Mouse (Mus musculus): ENCODE data around the gene Atpaf2. TPM values are rescaled to one million over a fixed set of nuclear protein-coding genes. Genes with fewer than 3 reads are reported as not detected.

Gene Atpaf2
- total and polyA plus RNA-seq, 3 experiments: 48.0 to 71.2 (median 56.4) TPM

DNA sequence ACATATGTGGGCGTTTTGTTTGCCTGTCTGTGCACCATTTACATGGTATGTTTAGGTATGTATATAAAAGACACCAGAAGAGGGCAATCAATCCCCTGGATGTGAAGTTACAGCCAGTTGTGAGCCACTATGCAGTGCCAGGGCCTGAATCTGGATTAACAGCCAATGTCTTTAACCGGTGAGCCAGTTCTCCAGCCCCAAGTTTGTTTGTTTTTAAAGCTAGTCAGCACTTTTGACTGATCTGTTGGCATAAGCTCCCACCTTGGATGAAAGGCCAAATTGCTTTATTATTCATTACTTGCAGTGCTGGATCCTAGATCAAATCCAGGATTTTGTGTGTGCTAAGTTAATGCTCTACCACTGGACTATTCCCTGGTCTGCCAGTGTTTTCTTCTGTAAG, 66.9 kb downstream of the Atpaf2 start:
- DNase-seq (ENCODE audit: low spot score) (no peak), ATAC-seq (ENCODE audit: extremely low read depth, insufficient number of reproducible peaks, low FRiP score, poor library complexity, severe bottlenecking) (no peak)
- Histone ChIP-seq H3K4me1 (ENCODE audit: insufficient read depth, low read depth, low read length) (peaks cover 44% of the 10 kb centered on the region), H3K4me3 (ENCODE audit: low read depth, low read length) (peak overlapping the region; percentile 91; the same call in 1 of the 2 replicates), H3K9me3 (replicated peaks) (no peaks in the 10 kb centered on the region), H3K36me3 (replicated peaks) (peaks cover 4% of the 10 kb centered on the region), H3K27me3 (ENCODE audit: insufficient read depth, low read length) (no peaks in the 10 kb centered on the region)
- TF ChIP-seq TAL1 (conservative IDR thresholded peaks at IDR 0.05; ENCODE audit: low read depth, low read length): no peak
- no peak for TF ChIP-seq GATA1 (IDR thresholded peaks at IDR 0.05; ENCODE audit: borderline replicate concordance, low read length)
- TF ChIP-seq GATA2 (IDR thresholded peaks at IDR 0.05; ENCODE audit: borderline replicate concordance, low read depth, low read length): no peak
- TF ChIP-seq CTCF (IDR thresholded peaks at IDR 0.05; ENCODE audit: low read depth, low read length): no peak
- no peak for TF ChIP-seq POLR2AphosphoS5 (IDR thresholded peaks at IDR 0.05; ENCODE audit: insufficient replicate concordance, low read depth, low read length)

Other genes starting within 250 kb of the Atpaf2 start
- gene Srebf1, start 195.9 kb downstream of the Atpaf2 start, total RNA-seq (2014; fragmentation: Nextera tagmentation): 79.4 and 137 TPM in 2 replicates
- 64.4 and 66.8 TPM in 2 replicates for gene Srebf1, start 195.9 kb downstream of the Atpaf2 start, total RNA-seq (2017)
- gene Srebf1, start 195.9 kb downstream of the Atpaf2 start, polyA plus RNA-seq (2012): 276 and 322 TPM in 2 replicates
- gene Tom1l2, start 65.6 kb downstream of the Atpaf2 start, total RNA-seq (2014; fragmentation: Nextera tagmentation): 20.4 and 24.8 TPM in 2 replicates
- 7.8 and 8.1 TPM in 2 replicates for gene Tom1l2, start 65.6 kb downstream of the Atpaf2 start, total RNA-seq (2017)
- 19.0 and 20.9 TPM in 2 replicates for gene Tom1l2, start 65.6 kb downstream of the Atpaf2 start, polyA plus RNA-seq (2012)
- 1.1 TPM in 1 of 2 replicates, not detected in the other for gene Drc3, start 65.1 kb downstream of the Atpaf2 start, total RNA-seq (2014; fragmentation: Nextera tagmentation)
- 0.99 and 1.4 TPM in 2 replicates for gene Drc3, start 65.1 kb downstream of the Atpaf2 start, total RNA-seq (2017)
- 0.07 TPM in 2 replicates for gene Drc3, start 65.1 kb downstream of the Atpaf2 start, polyA plus RNA-seq (2012)
- 34.1 and 38.5 TPM in 2 replicates for gene Gid4, start 1.3 kb downstream of the Atpaf2 start, total RNA-seq (2014; fragmentation: Nextera tagmentation)
- gene Gid4, start 1.3 kb downstream of the Atpaf2 start, total RNA-seq (2017): 24.3 and 25.6 TPM in 2 replicates
- gene Gid4, start 1.3 kb downstream of the Atpaf2 start, polyA plus RNA-seq (2012): 10.2 and 16.9 TPM in 2 replicates
- 52.1 and 55.7 TPM in 2 replicates for gene Drg2, start 36.1 kb upstream of the Atpaf2 start, total RNA-seq (2014; fragmentation: Nextera tagmentation)
- 42.0 and 57.6 TPM in 2 replicates for gene Drg2, start 36.1 kb upstream of the Atpaf2 start, total RNA-seq (2017)
- gene Drg2, start 36.1 kb upstream of the Atpaf2 start, polyA plus RNA-seq (2012): 56.3 and 62.0 TPM in 2 replicates
- gene Myo15, start 50.9 kb upstream of the Atpaf2 start, total RNA-seq (2014; fragmentation: Nextera tagmentation): 0.08 and 0.10 TPM in 2 replicates
- 0.05 and 0.17 TPM in 2 replicates for gene Myo15, start 50.9 kb upstream of the Atpaf2 start, total RNA-seq (2017)
- gene Myo15, start 50.9 kb upstream of the Atpaf2 start, polyA plus RNA-seq (2012): 0.03 TPM in 1 of 2 replicates, not detected in the other
- gene Alkbh5, start 117.9 kb upstream of the Atpaf2 start, total RNA-seq (2014; fragmentation: Nextera tagmentation): 97.2 and 109 TPM in 2 replicates
- 43.5 and 46.5 TPM in 2 replicates for gene Alkbh5, start 117.9 kb upstream of the Atpaf2 start, total RNA-seq (2017)
- gene Alkbh5, start 117.9 kb upstream of the Atpaf2 start, polyA plus RNA-seq (2012): 33.8 and 39.3 TPM in 2 replicates

Measured in G1E (cell line).